Mouse (Mus musculus) gastrocnemius, postnatal 10 days (tissue): ENCODE measurements around the gene Fat4. TPM values are rescaled to one million over a fixed set of nuclear protein-coding genes. Genes with fewer than 3 reads are reported as not detected.
A peak's percentile ranks its signal among the peaks of the same experiment; 100 is the strongest.

Experiments used
- DNase-seq: peaks from one replicate; pipeline ENCODE4 v3.0.0; 2021; ENCODE audit warnings: mixed read lengths
- total RNA-seq, 2 experiments: library from RNA; stranded (reverse); gene quantifications; 2 replicates each; pipeline ENCODE4 v1.2.3; 2021

Fat4 gene
- total RNA-seq, 2 experiments from 2014 or later, result 17.2 to 23.6 TPM

- DNase-seq, result no peak
Observed at GRCm38 (mm10) chr3:38907676-38908425, 21.1 kb downstream of the Fat4 start.

DNA sequence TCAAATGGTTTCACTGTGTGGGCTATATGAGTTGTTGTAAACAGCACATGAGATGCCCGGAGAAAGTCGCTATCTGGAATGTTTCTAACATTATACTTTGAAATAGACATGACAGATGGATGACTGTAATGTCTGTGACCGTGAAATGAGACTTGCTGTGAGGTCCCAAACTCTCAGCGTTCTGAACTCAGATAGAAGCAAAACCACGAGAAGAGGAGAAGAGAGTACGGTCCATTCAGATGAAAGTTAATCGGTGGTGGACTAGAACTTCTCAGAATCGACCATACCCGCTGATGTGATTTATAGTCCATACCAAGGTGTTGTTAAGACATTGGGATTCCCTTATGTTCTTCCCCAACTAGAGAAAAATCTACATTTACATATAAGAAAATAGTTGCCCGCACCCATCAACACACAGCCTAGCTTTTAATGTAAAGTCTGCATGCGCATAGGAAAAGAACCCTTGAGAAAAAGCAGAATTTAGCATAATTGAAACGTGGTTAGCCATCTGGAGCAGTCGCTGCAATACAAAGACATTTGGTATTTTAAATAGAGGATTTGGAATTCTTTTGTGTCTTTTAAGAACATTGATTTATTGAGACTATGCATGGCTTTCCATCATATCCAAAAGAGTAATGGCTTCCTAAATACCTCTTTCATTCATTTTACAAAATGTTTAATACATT lies 21.8 kb downstream of the Fat4 start:
- no peak for DNase-seq

DNA sequence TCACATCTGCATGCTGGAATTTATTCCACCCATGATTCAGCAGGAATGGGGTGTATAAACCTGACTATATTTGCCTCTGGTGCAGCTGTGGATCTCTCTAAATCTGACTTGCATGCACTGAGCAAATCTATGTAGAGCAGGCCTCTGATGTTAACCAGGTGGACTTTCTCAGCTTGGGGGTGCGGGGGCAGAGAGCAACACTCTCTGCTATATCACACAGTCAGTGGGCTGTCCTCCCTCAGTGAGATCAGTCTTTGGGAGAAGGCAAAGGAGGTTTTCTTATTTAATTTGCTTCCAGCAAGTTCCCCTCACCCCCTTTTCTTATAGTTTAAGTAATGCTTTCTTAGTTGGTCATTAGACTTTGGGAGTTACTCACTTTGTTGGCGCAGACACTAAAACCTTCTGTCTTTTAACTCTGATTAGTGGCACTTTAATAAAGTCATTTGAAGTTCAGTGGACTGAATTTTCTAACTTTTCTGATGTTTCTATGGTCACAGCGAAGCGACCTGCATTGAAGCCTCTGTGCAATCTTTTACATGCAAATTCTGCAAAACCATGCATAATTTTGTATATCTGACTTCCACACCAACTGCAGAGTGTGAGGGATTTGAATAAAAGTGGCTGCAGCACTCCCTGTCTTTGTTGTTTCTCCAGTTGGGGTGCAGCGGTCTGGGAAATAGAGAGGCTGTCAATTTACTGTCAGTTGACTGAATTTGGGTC lies 26.2 kb downstream of the Fat4 start:
- no peak for DNase-seq

- no peak for DNase-seq
Observed at GRCm38 (mm10) chr3:38913488-38914105, 26.9 kb downstream of the Fat4 start.

- no peak for DNase-seq
Observed at GRCm38 (mm10) chr3:38918926-38919325, 32.2 kb downstream of the Fat4 start.

- DNase-seq, result no peak
Observed at GRCm38 (mm10) chr3:38921031-38921430, 34.3 kb downstream of the Fat4 start.

GRCm38 (mm10) chr3:38923251-38923686 lies 36.5 kb downstream of the Fat4 start:
- DNase-seq, result no peak

DNA sequence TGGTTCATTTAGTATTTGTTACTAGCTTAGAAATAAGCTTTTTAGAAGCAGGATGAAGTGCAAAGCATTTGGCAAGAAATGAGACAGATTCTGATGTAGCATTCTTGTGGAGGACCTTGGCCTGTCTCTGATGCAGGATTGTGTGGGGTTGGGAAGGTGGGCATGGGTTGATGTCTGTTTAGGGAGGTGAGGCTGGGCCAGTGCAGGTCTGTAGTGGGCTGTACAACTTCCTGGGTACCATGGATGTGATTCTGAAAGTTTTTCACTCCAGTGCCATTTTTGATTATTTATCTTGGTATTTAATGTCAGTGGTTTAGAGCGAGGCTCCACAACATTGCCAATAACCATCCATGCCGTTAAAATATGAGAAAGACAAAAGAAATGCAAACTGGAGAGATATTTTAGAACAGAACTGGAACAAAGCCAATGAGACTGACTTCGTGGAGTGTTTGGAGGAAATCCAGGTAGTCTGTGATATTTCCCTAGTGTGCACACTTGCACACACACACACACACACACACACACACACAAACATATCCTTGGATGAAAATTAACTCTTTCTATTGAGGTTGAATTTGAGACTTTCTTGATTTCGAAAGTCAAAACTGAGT lies 41.4 kb downstream of the Fat4 start:
- no peak for DNase-seq

DNA sequence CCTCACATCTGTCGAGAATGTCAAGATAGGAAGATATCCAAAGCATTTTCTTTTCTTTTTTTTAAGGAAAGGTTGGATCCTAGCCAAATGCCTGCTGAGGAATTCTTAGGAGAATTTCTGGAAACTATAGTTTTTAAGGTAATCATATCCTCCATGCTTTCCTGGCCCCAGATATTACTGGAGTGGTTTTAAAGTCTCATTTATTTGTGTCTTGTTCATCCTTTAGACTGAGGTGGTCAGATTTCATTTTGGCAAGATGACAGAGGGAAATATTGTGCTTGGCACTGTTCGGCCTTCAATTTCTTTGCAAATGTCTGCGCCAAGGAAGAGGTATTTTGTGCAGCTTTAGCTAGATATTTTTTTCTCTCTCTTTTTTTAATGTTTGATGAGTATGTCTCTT lies 42.0 kb downstream of the Fat4 start:
- DNase-seq, result no peak

DNA sequence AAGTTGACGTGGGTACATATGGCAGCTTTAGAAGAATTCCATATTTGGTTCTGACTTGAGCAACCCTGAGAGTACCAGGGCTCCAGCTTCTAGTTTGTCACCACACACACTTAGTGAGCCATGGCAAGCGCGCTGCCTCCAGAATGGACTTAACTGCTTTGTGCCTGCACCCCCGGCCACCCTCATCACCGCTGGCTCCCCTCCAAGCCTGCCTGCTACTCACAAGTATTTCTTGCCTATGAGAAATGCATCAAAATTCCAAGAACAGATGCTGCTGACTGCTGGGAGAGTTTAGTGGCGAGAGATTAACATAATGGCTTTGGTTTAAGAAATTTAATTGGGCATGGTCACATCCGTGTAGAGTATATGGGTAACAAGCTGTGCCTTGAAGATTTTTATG lies 48.0 kb downstream of the Fat4 start:
- DNase-seq, result peak; percentile 27

DNA sequence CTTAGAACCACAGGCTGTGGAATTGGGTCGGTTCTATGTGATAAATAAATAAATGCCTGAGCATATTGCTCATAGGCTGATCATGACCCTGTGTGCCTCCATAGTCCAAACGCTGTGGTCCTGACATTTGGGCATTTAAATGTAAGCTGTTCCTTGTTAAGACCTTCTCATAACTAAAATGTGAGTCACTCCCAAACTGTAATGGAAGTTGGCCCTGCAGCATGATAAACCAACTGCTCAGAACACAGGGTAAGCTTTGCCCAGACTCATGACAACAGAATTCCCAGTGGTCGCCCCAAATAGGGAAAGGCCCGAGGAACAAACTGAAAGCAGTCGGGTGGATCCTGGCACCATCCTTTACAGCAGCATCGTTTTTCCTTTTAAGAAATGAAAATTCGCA lies 49.7 kb downstream of the Fat4 start:
- DNase-seq, result no peak

GRCm38 (mm10) chr3:38937159-38937558 lies 50.4 kb downstream of the Fat4 start:
- no peak for DNase-seq

DNA sequence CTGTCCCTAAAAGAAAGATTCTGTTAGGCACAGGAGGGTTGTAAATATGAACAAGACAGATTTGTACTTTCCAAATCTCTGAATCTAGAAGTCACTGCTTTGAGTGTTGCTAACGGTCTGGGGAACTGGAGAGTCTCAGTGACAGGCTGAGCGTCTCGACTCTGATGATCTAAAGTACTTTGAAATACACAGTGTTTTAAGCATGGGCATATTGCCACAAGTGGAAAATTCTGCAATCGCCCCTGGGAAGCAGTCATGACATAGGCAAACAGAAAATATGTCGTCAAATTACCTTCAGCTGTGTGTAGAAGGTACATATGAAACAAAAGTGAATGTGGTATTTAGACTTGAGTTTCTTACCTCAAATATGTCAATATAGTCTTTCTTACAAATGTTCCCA lies 51.4 kb downstream of the Fat4 start:
- no peak for DNase-seq

DNA sequence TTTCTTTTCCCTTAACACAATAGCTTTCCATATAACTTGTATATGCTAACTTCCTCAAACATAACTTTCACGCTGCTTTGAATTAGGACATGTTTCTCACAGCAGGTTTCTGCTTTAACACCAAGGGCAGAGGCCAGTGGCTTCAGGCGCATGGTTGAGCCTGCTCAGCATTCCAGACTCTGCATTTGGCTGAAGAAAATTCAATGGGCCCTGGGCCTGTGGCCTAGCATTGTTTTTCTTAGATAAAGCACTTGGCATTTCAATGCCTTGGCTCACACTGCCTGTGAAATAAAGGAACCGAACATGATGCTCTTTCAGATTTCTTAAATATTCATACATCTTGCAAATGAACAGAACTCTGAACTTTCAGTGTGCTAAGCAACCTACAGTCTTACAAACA lies 52.8 kb downstream of the Fat4 start:
- DNase-seq, result no peak

GRCm38 (mm10) chr3:38940327-38940726 lies 53.6 kb downstream of the Fat4 start:
- no peak for DNase-seq

GRCm38 (mm10) chr3:38945157-38945556 lies 58.4 kb downstream of the Fat4 start:
- no peak for DNase-seq

DNA sequence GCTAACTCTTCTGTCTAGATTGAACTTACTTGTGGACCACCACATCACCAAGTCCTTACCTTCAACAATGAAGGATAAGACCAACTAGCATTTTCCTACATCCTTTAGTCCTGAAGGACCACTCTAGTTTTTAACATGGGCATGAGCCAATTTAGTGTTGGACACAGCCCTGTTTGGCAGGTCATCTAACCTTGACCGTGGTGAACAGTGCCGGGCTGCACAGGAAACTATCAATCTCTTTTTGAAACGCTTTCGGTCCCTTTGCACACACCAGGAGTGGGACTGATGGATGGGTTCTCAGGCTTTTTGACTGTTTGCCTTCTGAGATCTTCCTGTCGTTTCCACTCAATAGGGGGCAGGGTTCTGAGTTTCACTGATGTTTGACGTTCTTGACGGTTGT lies 61.0 kb downstream of the Fat4 start:
- no peak for DNase-seq

- no peak for DNase-seq
Observed at GRCm38 (mm10) chr3:38952602-38953001, 65.9 kb downstream of the Fat4 start.

DNA sequence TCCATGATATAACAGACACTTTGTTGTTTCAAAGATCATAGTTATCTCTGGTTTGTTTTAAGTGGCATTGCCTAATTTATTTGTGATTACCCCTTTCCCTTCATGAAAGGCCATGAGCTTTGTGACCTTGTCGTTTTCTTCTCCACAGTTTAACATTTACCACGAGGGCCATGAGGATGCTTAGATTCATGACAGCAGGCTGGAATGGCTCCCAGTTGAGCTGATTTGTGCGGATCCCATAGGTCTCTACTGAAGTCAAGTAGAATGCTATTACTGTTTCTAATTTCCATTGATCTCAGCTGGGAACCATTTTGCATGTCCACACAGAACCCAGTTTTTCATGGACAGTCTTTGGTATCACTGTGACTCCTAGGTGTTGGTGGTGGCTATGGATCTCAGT lies 67.5 kb downstream of the Fat4 start:
- no peak for DNase-seq

DNA sequence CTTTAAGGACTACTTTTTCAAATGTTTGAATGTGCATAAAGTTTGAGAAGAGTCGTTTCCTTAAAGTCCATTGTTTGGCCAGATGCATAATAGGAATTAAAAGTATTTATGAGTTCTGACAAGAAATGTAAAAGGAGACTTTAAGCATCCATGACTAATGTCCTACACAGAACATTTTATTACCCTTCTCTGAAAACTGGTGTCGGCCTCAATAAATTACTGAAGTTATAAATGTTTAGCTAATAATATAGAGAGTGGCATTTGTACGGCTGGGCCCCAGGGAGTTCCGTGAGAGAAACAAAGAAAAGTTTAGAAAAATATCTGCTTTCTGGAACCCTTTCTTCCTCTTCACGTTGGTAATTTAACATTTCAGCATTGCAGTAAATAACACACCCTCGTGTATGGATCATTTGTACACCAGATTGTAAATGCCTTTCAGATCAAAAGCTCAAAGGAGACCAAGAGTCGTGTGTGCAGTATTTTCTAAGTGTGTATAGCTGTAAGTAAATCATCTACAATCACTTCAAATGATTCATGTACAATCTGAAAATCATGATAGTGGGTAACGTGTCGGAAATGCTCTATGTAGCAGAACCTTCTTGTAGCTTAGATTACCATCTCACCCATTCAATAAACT lies 69.4 kb downstream of the Fat4 start:
- DNase-seq, result no peak

GRCm38 (mm10) chr3:38957186-38957585 lies 70.4 kb downstream of the Fat4 start:
- no peak for DNase-seq

GRCm38 (mm10) chr3:38962328-38962727 lies 75.6 kb downstream of the Fat4 start:
- DNase-seq, result peak; percentile 19
